29 mouse cellular contexts compared by ENCODE assay signal in the genomic region with DNA sequence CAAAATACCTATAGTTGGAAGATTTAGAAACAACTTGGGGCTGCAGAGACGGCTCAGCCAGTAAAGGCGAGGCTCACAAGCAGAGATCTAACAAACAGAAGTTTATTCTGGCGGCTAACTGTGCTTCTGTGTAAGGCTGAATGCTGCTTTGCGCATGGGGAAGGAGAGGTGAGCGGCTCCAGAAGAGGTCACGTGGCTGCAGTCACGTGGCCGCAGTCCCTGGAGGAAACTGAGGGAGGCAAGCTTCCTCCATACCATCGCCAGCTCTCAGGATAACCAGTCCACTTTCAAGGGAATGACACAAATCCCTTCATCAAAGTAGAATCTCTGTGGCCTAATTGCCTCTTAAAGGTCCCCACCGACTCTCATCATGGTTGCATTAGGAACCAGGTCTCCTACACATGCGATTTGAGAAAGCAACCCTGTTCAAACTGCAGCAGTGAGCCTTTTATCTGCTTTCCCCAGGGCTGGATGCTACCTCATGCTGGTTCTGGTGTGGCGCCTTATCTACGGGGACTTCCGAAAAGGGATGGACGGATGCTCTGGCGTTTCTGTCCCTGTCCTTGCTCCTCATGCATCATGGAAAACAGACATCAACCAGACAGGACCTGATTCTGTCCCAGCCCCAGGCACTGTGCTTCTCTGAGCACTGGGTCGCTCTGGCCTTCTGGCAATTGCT. TPM values are rescaled to one million over a fixed set of nuclear protein-coding genes. Genes with fewer than 3 reads are reported as not detected.
DNase-seq lines count a peak whose midpoint lies in the region; ATAC-seq lines count a peak whose summit lies in the region.
"Had no signal": no experiment of that assay in that cellular context is flagged by ENCODE, and none has a peak within 500 bp of the region (broad histone marks: within the 10 kb centered on the region; RNA-seq: fewer than 3 reads in every experiment).

No protein-coding gene starts in this region.

- H3K9me3 ChIP-seq in heart, embryonic 16.5 days (replicated peaks; ENCODE audit: control insufficient read depth, low read length): no peaks in the 10 kb centered on the region
- no peaks in the 10 kb centered on the region for H3K9me3 ChIP-seq in heart, embryonic 10.5 days
- H3K9me3 ChIP-seq: embryonic facial prominence, embryonic 13.5 days; forebrain, embryonic 12.5 days; limb, embryonic 15.5 days; megakaryocyte, embryonic 14.5 days; neural tube, embryonic 12.5 days had no signal

- WGBS in heart, embryonic 16.5 days: 68% methylated on average over 17 of the region's 17 CpGs
- WGBS in heart, embryonic 10.5 days: 64% methylated on average over 17 of the region's 17 CpGs

- ATAC-seq in cerebellum, adult (ENCODE audit: insufficient number of reproducible peaks, low FRiP score, low TSS enrichment): peak; percentile 34; the same call in 1 of the 2 replicates
- ATAC-seq in heart, embryonic 16.5 days (replicated peaks; ENCODE audit: extremely low read depth, insufficient read depth, low FRiP score): 0 out of 2 replicates have a peak, but pooled peaks have one; percentile 59
- ATAC-seq: CD4-positive, CD25-positive, alpha-beta regulatory T cell, adult 4 months; inflammation-experienced regulatory T-cells, adult 6 months had no signal

- no peak overlapping the region for H3K27ac ChIP-seq in heart, embryonic 16.5 days (ENCODE audit: low read length)
- H3K27ac ChIP-seq in heart, embryonic 10.5 days: no peak overlapping the region
- H3K27ac ChIP-seq: embryonic facial prominence, embryonic 13.5 days; forebrain, embryonic 12.5 days; hindbrain, embryonic 14.5 days; left cerebral cortex, adult 2 months; limb, embryonic 15.5 days; liver, embryonic 14.5 days; neural tube, embryonic 12.5 days had no signal

- H3K4me3 ChIP-seq in heart, embryonic 16.5 days (ENCODE audit: low read length): no peak overlapping the region
- H3K4me3 ChIP-seq in heart, embryonic 10.5 days: no peak overlapping the region
- H3K4me3 ChIP-seq: embryonic facial prominence, embryonic 13.5 days; erythroblast, embryonic 14.5 days; forebrain, embryonic 12.5 days; left cerebral cortex, adult 2 months; limb, embryonic 15.5 days; megakaryocyte, embryonic 14.5 days; neural tube, embryonic 12.5 days had no signal

- H3K9ac ChIP-seq in heart, embryonic 16.5 days (ENCODE audit: low read length): no peak overlapping the region
- H3K9ac ChIP-seq: embryonic facial prominence, embryonic 13.5 days; forebrain, embryonic 12.5 days; hindbrain, embryonic 14.5 days; limb, embryonic 15.5 days; liver, embryonic 14.5 days; lung, embryonic 14.5 days; neural tube, embryonic 12.5 days had no signal

- no peak for DNase-seq in cerebellum, postnatal 25 days
- DNase-seq in heart, embryonic 10.5 days (ENCODE audit: low spot score): no peak
- peak; percentile 78 for DNase-seq in ZHBTc4 (ENCODE audit: low read depth, low spot score)
- DNase-seq in spleen, postnatal 10 days (ENCODE audit: low spot score in 2 of 2): no peak
- DNase-seq in ovary, adult 18-20 months (ENCODE audit: low spot score): no peak
- DNase-seq: cerebellum, adult 2 months; cerebellum, postnatal 36 days; embryo, embryonic 11 days; layer of hippocampus, adult 9-11 months; left cerebral cortex, postnatal 4 days; lung, embryonic 14.5 days; midbrain, embryonic 14.5 days; retina, postnatal 1 day; right cerebral cortex, postnatal 25 days; thymus, adult 18-20 months; thymus, postnatal 36 days had no signal

- H3K27me3 ChIP-seq in heart, embryonic 16.5 days (ENCODE audit: control insufficient read depth, insufficient read depth, low read length): no peaks in the 10 kb centered on the region
- H3K27me3 ChIP-seq in heart, embryonic 10.5 days (ENCODE audit: insufficient read depth, poor library complexity, severe bottlenecking): peaks cover 26% of the 10 kb centered on the region; the same call in 1 of the 2 replicates
- H3K27me3 ChIP-seq: embryonic facial prominence, embryonic 13.5 days; forebrain, embryonic 12.5 days; limb, embryonic 15.5 days; neural tube, embryonic 12.5 days had no signal

- no peak overlapping the region for H3K4me2 ChIP-seq in heart, embryonic 16.5 days (ENCODE audit: low read depth, low read length)
- H3K4me2 ChIP-seq: embryonic facial prominence, embryonic 13.5 days; forebrain, embryonic 12.5 days; hindbrain, embryonic 14.5 days; limb, embryonic 15.5 days; lung, embryonic 14.5 days; neural tube, embryonic 12.5 days had no signal

- H3K4me1 ChIP-seq in heart, embryonic 16.5 days (ENCODE audit: control insufficient read depth, insufficient read depth, low read length): 0 out of 2 replicates have a peak, but pooled peaks cover 1% of the 10 kb centered on the region
- peaks cover 19% of the 10 kb centered on the region for H3K4me1 ChIP-seq in heart, embryonic 10.5 days
- H3K4me1 ChIP-seq: embryonic facial prominence, embryonic 13.5 days; forebrain, embryonic 12.5 days; neural tube, embryonic 12.5 days had no signal

- H3K36me3 ChIP-seq in heart, embryonic 16.5 days (ENCODE audit: control insufficient read depth, insufficient read depth): no peaks in the 10 kb centered on the region
- H3K36me3 ChIP-seq in heart, embryonic 10.5 days: no peaks in the 10 kb centered on the region
- H3K36me3 ChIP-seq: embryonic facial prominence, embryonic 13.5 days; forebrain, embryonic 12.5 days; limb, embryonic 15.5 days; neural tube, embryonic 12.5 days had no signal

RNA-seq across cellular contexts. Expression of a gene that starts 23.9 kb away (rescaled TPM):
- 48.2 and 54.4 TPM in 2 replicates for polyA plus RNA-seq in heart, embryonic 16.5 days (2015; fragmentation: Nextera tagmentation; extraction: Ambion mirVana)
- polyA plus RNA-seq in heart, embryonic 10.5 days (2016; fragmentation: Nextera tagmentation; extraction: Ambion mirVana): 53.1 TPM in 2 replicates
